Mouse (Mus musculus) kidney, postnatal 0 days (tissue): Measurements from ENCODE around the gene Naaa. TPM values are rescaled to one million over a fixed set of nuclear protein-coding genes. Genes with fewer than 3 reads are reported as not detected.

Experiments used
- ATAC-seq: fragments of 200-750 bp; cut with Nextera tagmentation; replicated peaks from 2 replicates; pipeline ENCODE4 v1.8.0; 2017; ENCODE audit warnings: low read depth, moderate number of reproducible peaks, moderate TSS enrichment, moderate library complexity; ENCODE audit not compliant: low FRiP score
- DNase-seq: peaks from one replicate; pipeline ENCODE4 v3.0.0-alpha.2; 2016; ENCODE audit warnings: low spot score
- H3K27ac ChIP-seq: fragments of 300-500 bp; sonication (generic); 2 replicates; pipeline ENCODE4 v1.5.1; 2014; ENCODE audit warnings: mild to moderate bottlenecking
- H3K27me3 ChIP-seq: fragments of 300-500 bp; sonication (generic); 2 replicates; pipeline ENCODE4 v1.6.1; 2014; ENCODE audit warnings: low read length, mixed read lengths; ENCODE audit not compliant: insufficient read depth
- H3K36me3 ChIP-seq: fragments of 300-500 bp; sonication (generic); 2 replicates; pipeline ENCODE4 v1.6.1; 2014; ENCODE audit warnings: low read length, mixed read lengths; ENCODE audit not compliant: insufficient read depth
- H3K4me1 ChIP-seq: fragments of 300-500 bp; sonication (generic); replicated peaks from 2 replicates; pipeline ENCODE4 v1.6.1; 2014; ENCODE audit warnings: antibody characterized with exemption, low read length, mixed read lengths; ENCODE audit not compliant: insufficient read depth
- H3K4me2 ChIP-seq: fragments of 300-500 bp; sonication (generic); 2 replicates; pipeline ENCODE4 v1.6.1; 2014; ENCODE audit warnings: mild to moderate bottlenecking, low read length, moderate library complexity, mixed read lengths
- H3K4me3 ChIP-seq: fragments of 300-500 bp; sonication (generic); replicated peaks from 2 replicates; pipeline ENCODE4 v1.5.1; 2014; ENCODE audit warnings: low read depth, low read length
- H3K9ac ChIP-seq: fragments of 300-500 bp; sonication (generic); 2 replicates; pipeline ENCODE4 v1.6.1; 2014; ENCODE audit warnings: low read depth, low read length
- H3K9me3 ChIP-seq: fragments of 300-500 bp; sonication (generic); replicated peaks from 2 replicates; pipeline ENCODE4 v1.6.1; 2016; ENCODE audit warnings: low read length, inconsistent platforms, mixed read lengths
- CTCF ChIP-seq: IDR thresholded peaks from 2 replicates; pipeline ENCODE4 v1.5.1; 2016; ENCODE audit warnings: antibody characterized with exemption, low read depth, mild to moderate bottlenecking, moderate library complexity
- WGBS: fragments of 180-500 bp; shearing (Covaris S2); extraction: QIAGEN DNeasy Blood & Tissue Kit; methylation state at CpG from one replicate; pipeline ENCODE4 v1.1.7; 2014; 5-methylcytosine and 5-hydroxymethylcytosine counted together
- polyA plus RNA-seq: library from polyadenylated mRNA; unstranded; fragments of >200 nt; fragmentation: Nextera tagmentation; extraction: Ambion mirVana; gene quantifications from 2 replicates; pipeline ENCODE4 v1.2.1, GENCODE M21; 2015

Naaa gene
- 19.4 and 19.7 TPM in 2 replicates for polyA plus RNA-seq

GRCm38 (mm10) chr5:92277437-92278394 lies at the start of gene Naaa:
Gene Naaa (minus strand): TSS chr5:92278170.
- Histone ChIP-seq H3K4me1 (no peaks in the 10 kb centered on the region), H3K9ac (peak within 1 kb of the TSS; percentile 62), H3K36me3 (no peaks in the 10 kb centered on the region), H3K27me3 (no peaks in the 10 kb centered on the region), H3K4me2 (peak within 1 kb of the TSS; percentile 88), H3K27ac (peak within 1 kb of the TSS; percentile 68), H3K9me3 (no peaks in the 10 kb centered on the region), H3K4me3 (peak within 1 kb of the TSS; percentile 66)
- ATAC-seq, result peak; percentile 94
- whole genome bisulfite sequencing, result 3% methylated on average over 54 of the region's 54 CpGs
- TF ChIP-seq CTCF, result peak; percentile 63
- peak; percentile 94 for DNase-seq

GRCm38 (mm10) chr5:92327367-92327766 lies 49.4 kb upstream of the Naaa start:
- Histone ChIP-seq H3K27ac (no peak overlapping the region), H3K4me3 (no peak overlapping the region), H3K9me3 (no peaks in the 10 kb centered on the region), H3K9ac (no peak overlapping the region), H3K4me2 (no peak overlapping the region), H3K36me3 (no peaks in the 10 kb centered on the region), H3K4me1 (no peaks in the 10 kb centered on the region), H3K27me3 (no peaks in the 10 kb centered on the region)
- TF ChIP-seq CTCF, result no peak
- ATAC-seq (no peak), DNase-seq (no peak)
- 63% methylated on average over 6 of the region's 6 CpGs for WGBS

- no peak overlapping the region for H3K27ac ChIP-seq
- H3K36me3 ChIP-seq, result no peaks in the 10 kb centered on the region
- H3K4me2 ChIP-seq, result no peak overlapping the region
- WGBS, result 47% methylated on average over 5 of the region's 5 CpGs
- peak; percentile 79 for DNase-seq
- no peaks in the 10 kb centered on the region for H3K4me1 ChIP-seq
- no peak for TF ChIP-seq CTCF
- ATAC-seq, result 0 out of 2 replicates have a peak, but pooled peaks have one; percentile 33
- H3K9ac ChIP-seq, result no peak overlapping the region
- H3K4me3 ChIP-seq, result no peak overlapping the region
- H3K9me3 ChIP-seq, result no peaks in the 10 kb centered on the region
- H3K27me3 ChIP-seq, result no peaks in the 10 kb centered on the region
These were observed 45.3 kb upstream of the Naaa start for GRCm38 (mm10) chr5:92323264-92323663.

- Histone ChIP-seq H3K4me2 (no peak overlapping the region), H3K9me3 (no peaks in the 10 kb centered on the region), H3K4me3 (no peak overlapping the region), H3K4me1 (no peaks in the 10 kb centered on the region), H3K27ac (no peak overlapping the region), H3K36me3 (no peaks in the 10 kb centered on the region), H3K27me3 (no peaks in the 10 kb centered on the region), H3K9ac (no peak overlapping the region)
- no peak for DNase-seq
- no peak for TF ChIP-seq CTCF
- 73% methylated on average over 4 of the region's 4 CpGs for WGBS
- ATAC-seq, result no peak
These were observed 44.6 kb upstream of the Naaa start for GRCm38 (mm10) chr5:92322612-92323011.

- no peaks in the 10 kb centered on the region for H3K4me1 ChIP-seq
- H3K9me3 ChIP-seq, result no peaks in the 10 kb centered on the region
- H3K36me3 ChIP-seq, result no peaks in the 10 kb centered on the region
- no peak for TF ChIP-seq CTCF
- H3K4me3 ChIP-seq, result no peak overlapping the region
- H3K9ac ChIP-seq, result no peak overlapping the region
- ATAC-seq (no peak), DNase-seq (peak; percentile 83)
- 32% methylated on average over 8 of the region's 8 CpGs for WGBS
- H3K4me2 ChIP-seq, result no peak overlapping the region
- peak overlapping the region; percentile 31; the same call in 1 of the 2 replicates for H3K27ac ChIP-seq
- no peaks in the 10 kb centered on the region for H3K27me3 ChIP-seq
These were observed 43.8 kb upstream of the Naaa start for GRCm38 (mm10) chr5:92321631-92322400.

- Histone ChIP-seq H3K27me3 (no peaks in the 10 kb centered on the region), H3K9me3 (no peaks in the 10 kb centered on the region), H3K9ac (no peak overlapping the region), H3K4me3 (no peak overlapping the region), H3K27ac (no peak overlapping the region), H3K4me1 (no peaks in the 10 kb centered on the region), H3K4me2 (no peak overlapping the region), H3K36me3 (no peaks in the 10 kb centered on the region)
- WGBS, result 85% methylated on average over 14 of the region's 14 CpGs
- ATAC-seq (no peak), DNase-seq (no peak)
- TF ChIP-seq CTCF, result no peak
These were observed 40.6 kb upstream of the Naaa start for GRCm38 (mm10) chr5:92318596-92318995.
